In the genomic region with DNA sequence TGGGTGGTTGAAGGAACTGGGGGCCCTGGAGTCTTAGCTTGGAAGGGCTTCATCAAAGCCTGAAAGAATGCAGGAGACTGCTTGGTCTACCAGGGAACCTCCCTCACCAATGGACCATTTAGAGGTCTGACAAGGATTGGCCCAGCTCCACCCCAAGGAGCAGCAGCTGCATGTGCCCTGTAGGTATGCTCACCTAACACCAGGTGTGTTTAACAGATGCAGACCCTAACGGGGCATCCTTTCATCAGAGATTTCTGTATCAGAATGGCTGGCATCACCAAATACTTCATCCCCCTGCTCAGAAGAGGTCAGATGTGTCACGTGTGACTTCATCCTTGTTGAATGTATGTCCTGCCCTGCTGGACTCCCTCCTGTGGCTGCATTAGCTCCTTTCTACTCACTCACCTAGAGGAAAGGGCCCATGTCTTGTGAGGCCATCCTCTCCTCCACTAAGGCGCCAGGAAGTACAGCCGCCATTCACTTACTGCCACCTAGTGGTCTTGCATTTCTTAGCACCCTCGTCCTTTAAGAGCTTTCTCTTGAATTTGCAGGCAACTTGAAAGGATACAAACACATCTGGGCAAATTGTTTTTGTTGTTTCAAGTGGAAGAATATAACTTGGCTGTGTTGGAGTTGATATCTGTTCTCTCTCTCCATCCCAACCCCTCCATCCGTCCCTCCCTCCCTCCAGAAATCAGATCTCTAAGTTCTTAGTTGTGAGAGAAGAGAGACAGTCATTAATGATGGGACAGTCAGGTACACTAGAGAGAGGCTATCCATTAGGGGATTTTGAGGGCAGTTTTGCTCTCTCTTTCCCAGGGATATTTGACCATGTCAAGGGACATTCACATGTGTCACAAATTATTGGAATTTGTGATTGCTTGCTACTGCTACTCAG, we compare ENCODE assay signal across 8 mouse cellular contexts.
A peak's percentile ranks its signal among the peaks of the same experiment; 100 is the strongest.
DNase-seq lines count a peak whose midpoint lies in the region; ATAC-seq and TF ChIP-seq lines count a peak whose summit lies in the region.

No protein-coding gene starts in this region.

- peak; percentile 85 for TF ChIP-seq CTCF in cortical plate, adult 2 months (IDR thresholded peaks at IDR 0.05; ENCODE audit: extremely low read depth, insufficient read depth, low read length)

- peak; percentile 17 for DNase-seq in CD4-positive helper T cell, adult 2 months (ENCODE audit: low read depth, low spot score)
- peak; percentile 35 for DNase-seq in adipocyte (ENCODE audit: low spot score)
- DNase-seq in gastrocnemius, postnatal 25 days = peak; percentile 17
- DNase-seq in ovary, postnatal 36 days (ENCODE audit: low spot score) = peak; percentile 18

- no peaks in the 10 kb centered on the region for H3K9me3 ChIP-seq in kidney, embryonic 16.5 days (ENCODE audit: low read length)
- H3K9me3 ChIP-seq in limb, embryonic 15.5 days = no peaks in the 10 kb centered on the region

- no peaks in the 10 kb centered on the region for H3K27me3 ChIP-seq in kidney, embryonic 16.5 days (ENCODE audit: insufficient read depth, low read length)
- H3K27me3 ChIP-seq in limb, embryonic 15.5 days = no peaks in the 10 kb centered on the region

- no peak overlapping the region for H3K4me2 ChIP-seq in kidney, embryonic 16.5 days (replicated peaks; ENCODE audit: low read depth, low read length)
- no peak overlapping the region for H3K4me2 ChIP-seq in limb, embryonic 15.5 days

- TF ChIP-seq POLR2A in cortical plate, adult 2 months (IDR thresholded peaks at IDR 0.05; ENCODE audit: extremely low read depth, insufficient read depth, low read length) = no peak

- no peak overlapping the region for H3K9ac ChIP-seq in kidney, embryonic 16.5 days (replicated peaks; ENCODE audit: low read length)
- H3K9ac ChIP-seq in limb, embryonic 15.5 days = no peak overlapping the region

- peaks cover 36% of the 10 kb centered on the region for H3K36me3 ChIP-seq in kidney, embryonic 16.5 days (ENCODE audit: insufficient read depth, low read length)
- H3K36me3 ChIP-seq in limb, embryonic 15.5 days = peaks cover 6% of the 10 kb centered on the region; the same call in 1 of the 2 replicates

- no peak overlapping the region for H3K4me3 ChIP-seq in cortical plate, adult 2 months (ENCODE audit: insufficient read depth, low read length)
- no peak overlapping the region for H3K4me3 ChIP-seq in kidney, embryonic 16.5 days (ENCODE audit: low read length)
- no peak overlapping the region for H3K4me3 ChIP-seq in limb, embryonic 15.5 days

- H3K4me1 ChIP-seq in cortical plate, adult 2 months (ENCODE audit: control insufficient read depth, insufficient read depth, low read length) = no peaks in the 10 kb centered on the region
- no peaks in the 10 kb centered on the region for H3K4me1 ChIP-seq in kidney, embryonic 16.5 days (ENCODE audit: insufficient read depth, low read length)
- no peaks in the 10 kb centered on the region for H3K4me1 ChIP-seq in limb, embryonic 15.5 days

- 41% methylated on average over 6 of the region's 6 CpGs for WGBS in kidney, embryonic 16.5 days
- WGBS in limb, embryonic 15.5 days = 35% methylated on average over 6 of the region's 6 CpGs

- peak; percentile 71; the same call in 1 of the 2 replicates for ATAC-seq in kidney, embryonic 16.5 days (ENCODE audit: low FRiP score, low TSS enrichment)
- ATAC-seq in limb, embryonic 15.5 days (ENCODE audit: insufficient number of reproducible peaks, low FRiP score, low TSS enrichment, low read depth) = 0 out of 2 replicates have a peak, but pooled peaks have one; percentile 67
- no peak for ATAC-seq in monocyte, adult 5-6 weeks (replicated peaks; ENCODE audit: insufficient number of reproducible peaks, low FRiP score, low TSS enrichment, poor library complexity, severe bottlenecking)

- no peak overlapping the region for H3K27ac ChIP-seq in cortical plate, adult 2 months (ENCODE audit: insufficient read depth, low read length)
- no peak overlapping the region for H3K27ac ChIP-seq in kidney, embryonic 16.5 days (ENCODE audit: low read length)
- no peak overlapping the region for H3K27ac ChIP-seq in limb, embryonic 15.5 days
